Comparison of ENCODE assay signal across 28 mouse cellular contexts in genomic region chr9:25588581-25588980, GRCm38 (mm10).
DNase-seq lines count a peak whose midpoint lies in the region; ATAC-seq and TF ChIP-seq lines count a peak whose summit lies in the region.
"Had no signal": no experiment of that assay in that cellular context is flagged by ENCODE, and none has a peak within 500 bp of the region (broad histone marks: within the 10 kb centered on the region; RNA-seq: fewer than 3 reads in every experiment).

No protein-coding gene starts in this region.

- H3K4me1 ChIP-seq in intestine, postnatal 0 days (replicated peaks; ENCODE audit: control insufficient read depth, insufficient read depth, low read length) = peaks cover 4% of the 10 kb centered on the region; the same call in 1 of the 2 replicates
- peaks cover 10% of the 10 kb centered on the region; the same call in 1 of the 2 replicates for H3K4me1 ChIP-seq in intestine, embryonic 15.5 days (replicated peaks)
- H3K4me1 ChIP-seq: forebrain, embryonic 12.5 days had no signal

- H3K4me2 ChIP-seq in intestine, postnatal 0 days (replicated peaks; ENCODE audit: low read depth) = no peak overlapping the region
- no peak overlapping the region for H3K4me2 ChIP-seq in intestine, embryonic 15.5 days (replicated peaks)
- H3K4me2 ChIP-seq: embryonic facial prominence, embryonic 13.5 days; forebrain, embryonic 12.5 days; forebrain, embryonic 15.5 days; heart, embryonic 13.5 days; hindbrain, embryonic 14.5 days had no signal

- H3K9me3 ChIP-seq in intestine, postnatal 0 days (ENCODE audit: control insufficient read depth) = no peaks in the 10 kb centered on the region
- no peaks in the 10 kb centered on the region for H3K9me3 ChIP-seq in intestine, embryonic 15.5 days
- H3K9me3 ChIP-seq: embryonic facial prominence, embryonic 10.5 days; embryonic facial prominence, embryonic 13.5 days; forebrain, embryonic 12.5 days; forebrain, embryonic 15.5 days; heart, embryonic 10.5 days; heart, embryonic 13.5 days had no signal

- peak; percentile 54 for DNase-seq in CD4-positive, CD25-positive, alpha-beta regulatory T cell, adult 2 months (ENCODE audit: low read depth, low spot score)
- no peak for DNase-seq in ovary, adult 18-20 months (ENCODE audit: low spot score)
- DNase-seq in c-Kit-positive CD71-positive TER-119-positive erythroid progenitor cells, embryonic 14.5 days (ENCODE audit: low spot score) = no peak
- DNase-seq: adrenal gland, postnatal 10 days; adrenal gland, postnatal 36 days; cerebellum, adult 11 months; cerebellum, adult 2 months; cerebellum, adult 9-11 months; cerebellum, postnatal 25 days; embryo, embryonic 11 days; gastrocnemius, postnatal 10 days; heart, adult 18-20 months; heart, postnatal 14 days; heart, postnatal 4 days; kidney, adult 2 months had no signal

- no peak overlapping the region for H3K27ac ChIP-seq in intestine, postnatal 0 days (ENCODE audit: low read depth, low read length)
- H3K27ac ChIP-seq in intestine, embryonic 15.5 days = no peak overlapping the region
- H3K27ac ChIP-seq: embryonic facial prominence, embryonic 10.5 days; embryonic facial prominence, embryonic 13.5 days; forebrain, embryonic 12.5 days; forebrain, embryonic 15.5 days; heart, embryonic 10.5 days; heart, embryonic 13.5 days; hindbrain, embryonic 14.5 days; hindbrain, postnatal 0 days had no signal

- ATAC-seq in intestine, postnatal 0 days = peak; percentile 31; the same call in 1 of the 2 replicates
- ATAC-seq in intestine, embryonic 15.5 days = no peak
- ATAC-seq in activated CD4-positive, CD25-positive, alpha-beta regulatory T cell, adult 4 months = peak; percentile 64
- ATAC-seq: forebrain, embryonic 15.5 days; hindbrain, postnatal 0 days; intestine, embryonic 16.5 days had no signal

- no peak overlapping the region for H3K9ac ChIP-seq in intestine, postnatal 0 days (ENCODE audit: low read depth, low read length)
- H3K9ac ChIP-seq in intestine, embryonic 15.5 days = no peak overlapping the region
- H3K9ac ChIP-seq: embryonic facial prominence, embryonic 13.5 days; forebrain, embryonic 12.5 days; forebrain, embryonic 15.5 days; heart, embryonic 13.5 days; hindbrain, embryonic 14.5 days had no signal

- H3K36me3 ChIP-seq in intestine, postnatal 0 days (ENCODE audit: control insufficient read depth, insufficient read depth) = no peaks in the 10 kb centered on the region
- no peaks in the 10 kb centered on the region for H3K36me3 ChIP-seq in intestine, embryonic 15.5 days
- H3K36me3 ChIP-seq: forebrain, embryonic 12.5 days; forebrain, embryonic 15.5 days had no signal

- WGBS in intestine, postnatal 0 days = 48% methylated on average over 2 of the region's 2 CpGs
- 81% methylated on average over 2 of the region's 2 CpGs for WGBS in intestine, embryonic 15.5 days

- H3K4me3 ChIP-seq in intestine, postnatal 0 days (ENCODE audit: low read depth, low read length) = no peak overlapping the region
- no peak overlapping the region for H3K4me3 ChIP-seq in intestine, embryonic 15.5 days (replicated peaks)
- H3K4me3 ChIP-seq: embryonic facial prominence, embryonic 10.5 days; embryonic facial prominence, embryonic 13.5 days; erythroblast, embryonic 14.5 days; forebrain, embryonic 12.5 days; forebrain, embryonic 15.5 days; heart, embryonic 10.5 days; heart, embryonic 13.5 days had no signal

- no peak for TF ChIP-seq CTCF in intestine, postnatal 0 days (IDR thresholded peaks at IDR 0.05; ENCODE audit: low read depth)

- H3K27me3 ChIP-seq in intestine, postnatal 0 days (replicated peaks; ENCODE audit: control insufficient read depth, insufficient read depth, low read length) = no peaks in the 10 kb centered on the region
- no peaks in the 10 kb centered on the region for H3K27me3 ChIP-seq in intestine, embryonic 15.5 days (replicated peaks)
- H3K27me3 ChIP-seq: embryonic facial prominence, embryonic 13.5 days; forebrain, embryonic 12.5 days; forebrain, embryonic 15.5 days; heart, embryonic 13.5 days had no signal
